Mouse (Mus musculus) CH12.LX (cell line): ENCODE data around the gene Tnk1. TPM values are rescaled to one million over a fixed set of nuclear protein-coding genes. Genes with fewer than 3 reads are reported as not detected.

Source experiments
- DNase-seq: peaks from one replicate; pipeline ENCODE4 v3.0.0-alpha.2; 2013; ENCODE audit errors: extremely low read depth
- H3K27ac ChIP-seq: 2 replicates; pipeline ENCODE4 v1.5.1; 2012; ENCODE audit warnings: low read depth, mild to moderate bottlenecking, control low read depth, moderate library complexity; ENCODE audit not compliant: insufficient read depth
- H3K27me3 ChIP-seq: replicated peaks from 2 replicates; pipeline ENCODE3; 2012; ENCODE audit warnings: inconsistent platforms
- H3K36me3 ChIP-seq, 2 experiments: replicated peaks in 1 of 2; 2 replicates each; pipeline versions ENCODE3 to v1.6.1; 2012; ENCODE audit warnings: inconsistent platforms in 1 of 2, low read length in 1 of 2, mild to moderate bottlenecking in 1 of 2, mixed read lengths in 1 of 2, moderate library complexity in 1 of 2; ENCODE audit not compliant: control insufficient read depth in 1 of 2, insufficient read depth in 1 of 2
- H3K4me1 ChIP-seq, 2 experiments: 2 replicates each; pipeline ENCODE4 v1.6.1; 2012; ENCODE audit warnings: inconsistent platforms in 1 of 2, moderate library complexity in 1 of 2; ENCODE audit not compliant: insufficient read depth in 2 of 2, control insufficient read depth in 1 of 2
- H3K4me2 ChIP-seq: 2 replicates; pipeline ENCODE4 v1.6.1; 2012; ENCODE audit warnings: low read depth, mild to moderate bottlenecking, control low read depth; ENCODE audit not compliant: poor library complexity, insufficient read depth, severe bottlenecking
- H3K4me3 ChIP-seq, 3 experiments: fragments of 150-350 bp in 1 of 3; sonication (generic) in 1 of 3; replicated peaks in 1 of 3; 2 replicates each; pipeline versions ENCODE3 to v1.5.1; 2011 to 2012; ENCODE audit warnings: low read depth in 2 of 3, low read length in 2 of 3, mild to moderate bottlenecking in 2 of 3, moderate library complexity in 2 of 3, control low read depth in 1 of 3, improper control_type of control experiment in 1 of 3, inconsistent platforms in 1 of 3, mixed read lengths in 1 of 3; ENCODE audit not compliant: poor library complexity in 1 of 3
- H3K79me2 ChIP-seq: replicated peaks from 2 replicates; pipeline ENCODE4 v1.6.1; 2012; ENCODE audit warnings: mild to moderate bottlenecking, moderate library complexity; ENCODE audit not compliant: control insufficient read depth, poor library complexity, insufficient read depth, severe bottlenecking; ENCODE audit errors: extremely low read depth
- H3K9ac ChIP-seq: 2 replicates; pipeline ENCODE4 v1.6.1; 2012; ENCODE audit warnings: low read depth, mild to moderate bottlenecking, control low read depth, moderate library complexity; ENCODE audit not compliant: insufficient read depth
- H3K9me3 ChIP-seq: replicated peaks from 2 replicates; pipeline ENCODE3; 2012; ENCODE audit warnings: low read length, inconsistent platforms, mixed read lengths
- CHD1 ChIP-seq: IDR thresholded peaks from 2 replicates; pipeline ENCODE4 v1.6.1; 2012; ENCODE audit warnings: low read depth, low read length, improper control_type of control experiment, inconsistent platforms
- CHD2 ChIP-seq: IDR thresholded peaks from 2 replicates; pipeline ENCODE4 v1.6.1; 2011; ENCODE audit warnings: low read length, improper control_type of control experiment
- CTCF ChIP-seq, 2 experiments: IDR thresholded peaks in 1 of 2; conservative IDR thresholded peaks in 1 of 2; 2 replicates each; pipeline ENCODE4 v1.5.1; 2011 to 2012; ENCODE audit warnings: low read depth in 2 of 2, low read length in 2 of 2, improper control_type of control experiment in 1 of 2, inconsistent platforms in 1 of 2, mild to moderate bottlenecking in 1 of 2, moderate library complexity in 1 of 2
- E2F4 ChIP-seq: IDR thresholded peaks from 2 replicates; pipeline ENCODE4 v1.6.1; 2011; ENCODE audit warnings: low read depth, low read length, improper control_type of control experiment; ENCODE audit not compliant: insufficient replicate concordance
- EP300 ChIP-seq: IDR thresholded peaks from 2 replicates; pipeline ENCODE4 v1.6.1; 2011; ENCODE audit warnings: low read length, improper control_type of control experiment
- ETS1 ChIP-seq: conservative IDR thresholded peaks from 2 replicates; pipeline ENCODE4 v1.6.1; 2012; ENCODE audit warnings: low read depth, mild to moderate bottlenecking, inconsistent platforms, low read length, improper control_type of control experiment, moderate library complexity
- GABPA ChIP-seq: IDR thresholded peaks from 2 replicates; pipeline ENCODE4 v1.6.1; 2012; ENCODE audit warnings: low read depth, low read length, improper control_type of control experiment, inconsistent platforms; ENCODE audit not compliant: insufficient replicate concordance
- HCFC1 ChIP-seq: IDR thresholded peaks from 2 replicates; pipeline ENCODE4 v1.6.1; 2012; ENCODE audit warnings: low read depth, mild to moderate bottlenecking, inconsistent platforms, low read length, improper control_type of control experiment
- IRF4 ChIP-seq: IDR thresholded peaks from 2 replicates; pipeline ENCODE4 v1.6.1; 2014; ENCODE audit warnings: low read depth, mild to moderate bottlenecking, inconsistent platforms, low read length, improper control_type of control experiment
- KAT2A ChIP-seq: IDR thresholded peaks from 2 replicates; pipeline ENCODE4 v1.6.1; 2012; ENCODE audit warnings: low read length, improper control_type of control experiment, inconsistent platforms; ENCODE audit not compliant: insufficient replicate concordance
- MAX ChIP-seq: IDR thresholded peaks from 2 replicates; pipeline ENCODE4 v1.6.1; 2011; ENCODE audit warnings: low read length, improper control_type of control experiment
- MAZ ChIP-seq: IDR thresholded peaks from 2 replicates; pipeline ENCODE4 v1.6.1; 2012; ENCODE audit warnings: low read depth, mild to moderate bottlenecking, inconsistent platforms, low read length, improper control_type of control experiment, moderate library complexity
- MEF2A ChIP-seq: IDR thresholded peaks from 2 replicates; pipeline ENCODE4 v1.6.1; 2014; ENCODE audit warnings: low read depth, mild to moderate bottlenecking, inconsistent platforms, low read length, improper control_type of control experiment, borderline replicate concordance
- MXI1 ChIP-seq: IDR thresholded peaks from 2 replicates; pipeline ENCODE4 v1.6.1; 2011; ENCODE audit warnings: mild to moderate bottlenecking, low read depth, low read length, improper control_type of control experiment
- MYC ChIP-seq: IDR thresholded peaks from 2 replicates; pipeline ENCODE4 v1.6.1; 2011; ENCODE audit warnings: low read depth, mild to moderate bottlenecking, improper control_type of control experiment, low read length
- POLR2A ChIP-seq: IDR thresholded peaks from 2 replicates; pipeline ENCODE4 v1.6.1; 2011; ENCODE audit warnings: low read depth, mild to moderate bottlenecking, improper control_type of control experiment, low read length
- POLR2AphosphoS2 ChIP-seq: IDR thresholded peaks from 2 replicates; pipeline ENCODE4 v1.6.1; 2011; ENCODE audit warnings: low read depth, low read length, improper control_type of control experiment
- RCOR1 ChIP-seq: conservative IDR thresholded peaks from 2 replicates; pipeline ENCODE4 v1.6.1; 2012; ENCODE audit warnings: low read depth, mild to moderate bottlenecking, inconsistent platforms, low read length, improper control_type of control experiment
- SIN3A ChIP-seq: IDR thresholded peaks from 2 replicates; pipeline ENCODE4 v1.6.1; 2012; ENCODE audit warnings: low read length, improper control_type of control experiment, inconsistent platforms
- SMC3 ChIP-seq: IDR thresholded peaks from 2 replicates; pipeline ENCODE4 v1.6.1; 2011; ENCODE audit warnings: low read depth, low read length, improper control_type of control experiment
- UBTF ChIP-seq: IDR thresholded peaks from 2 replicates; pipeline ENCODE4 v1.6.1; 2012; ENCODE audit warnings: low read depth, mild to moderate bottlenecking, inconsistent platforms, low read length, improper control_type of control experiment, moderate library complexity
- USF1 ChIP-seq: IDR thresholded peaks from 2 replicates; pipeline ENCODE4 v1.6.1; 2014; ENCODE audit warnings: low read depth, mild to moderate bottlenecking, inconsistent platforms, low read length, improper control_type of control experiment
- ZMIZ1 ChIP-seq: IDR thresholded peaks from 2 replicates; pipeline ENCODE4 v1.6.1; 2012; ENCODE audit warnings: low read depth, mild to moderate bottlenecking, inconsistent platforms, low read length, improper control_type of control experiment
- ZNF384 ChIP-seq: IDR thresholded peaks from 2 replicates; pipeline ENCODE4 v1.6.1; 2012; ENCODE audit warnings: low read depth, low read length, improper control_type of control experiment, inconsistent platforms
- dilution Hi-C: fragments of 300-500 bp; cut with MboI; formaldehyde crosslinking; loops from 2 replicates; pipeline ENCODE4 v1.14.3; 2020; ENCODE audit warnings: low sequenced_read_pairs; ENCODE audit not compliant: extremely low pct_unique_long_range_greater_than_20kb, extremely low pct_ligation_motif_present
- in situ Hi-C: fragments of 300-500 bp; cut with MboI; formaldehyde crosslinking; loops from 3 replicates; pipeline ENCODE4 v1.14.3; 2019; ENCODE audit warnings: low sequenced_read_pairs, low pct_ligation_motif_present, low pct_unique_long_range_greater_than_20kb, mixed read lengths
- polyA plus RNA-seq: library from polyadenylated mRNA; unstranded; fragments of >175 nt; gene quantifications from 2 replicates; pipeline ENCODE4 v1.2.1, GENCODE M21; 2012; ENCODE audit warnings: low read depth; ENCODE audit not compliant: insufficient read length
- total RNA-seq, 2 experiments: library from RNA; depleted of rRNA; stranded (reverse); fragments of 300-350 nt in 1 of 2; fragments of >200 nt in 1 of 2; gene quantifications; 2 replicates each; pipeline ENCODE4 v1.2.3; 2012 to 2014

Tnk1 gene
- total and polyA plus RNA-seq, 3 experiments: 0.13 to 0.30 TPM; not detected in 1

DNA sequence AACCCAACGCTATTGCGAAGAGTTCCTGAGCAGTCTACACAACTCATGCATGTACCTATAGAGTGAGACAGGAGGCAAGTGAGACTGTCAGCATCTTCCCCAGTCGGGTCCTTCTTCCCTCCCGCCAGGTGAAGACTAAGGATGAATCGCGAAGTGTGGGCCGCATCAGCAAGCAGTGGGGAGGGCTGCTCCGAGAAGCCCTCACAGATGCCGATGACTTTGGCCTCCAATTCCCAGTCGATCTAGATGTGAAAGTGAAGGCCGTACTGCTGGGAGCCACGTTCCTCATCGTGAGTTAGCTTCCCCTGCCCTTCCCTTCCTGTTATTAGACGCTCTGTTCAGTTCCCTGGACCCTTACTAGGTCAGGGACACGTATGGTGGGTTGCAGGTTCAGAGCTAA lies 8.6 kb downstream of the Tnk1 start:
- Histone ChIP-seq H3K9ac (no peak overlapping the region), H3K4me1 (peaks cover 5 to 24% of the 10 kb centered on the region in 2 experiments), H3K79me2 (no peaks in the 10 kb centered on the region), H3K27ac (no peak overlapping the region), H3K4me2 (no peak overlapping the region), H3K27me3 (no peaks in the 10 kb centered on the region), H3K36me3 (peaks cover 0 to 47% of the 10 kb centered on the region in 2 experiments), H3K9me3 (no peaks in the 10 kb centered on the region), H3K4me3 (no peak overlapping the region)
- dilution Hi-C loops (no loop called here), in situ Hi-C loops (no loop called here)
- no peak for TF ChIP-seq UBTF
- TF ChIP-seq CHD1: no peak
- TF ChIP-seq MXI1: no peak
- no peak for TF ChIP-seq RCOR1
- TF ChIP-seq MAX: no peak
- TF ChIP-seq KAT2A: no peak
- no peak for TF ChIP-seq EP300
- no peak for TF ChIP-seq MYC
- no peak for TF ChIP-seq SIN3A
- no peak for TF ChIP-seq CTCF (conservative IDR thresholded peaks at IDR 0.05 in 1 of 2, IDR thresholded peaks at IDR 0.05 in 1 of 2; ENCODE audit: low read depth in 2 of 2, low read length in 2 of 2)
- no peak for TF ChIP-seq POLR2AphosphoS2
- TF ChIP-seq POLR2A: no peak
- TF ChIP-seq SMC3: no peak
- no peak for TF ChIP-seq MAZ
- TF ChIP-seq ETS1: no peak
- TF ChIP-seq ZNF384: no peak
- DNase-seq: no peak

DNA sequence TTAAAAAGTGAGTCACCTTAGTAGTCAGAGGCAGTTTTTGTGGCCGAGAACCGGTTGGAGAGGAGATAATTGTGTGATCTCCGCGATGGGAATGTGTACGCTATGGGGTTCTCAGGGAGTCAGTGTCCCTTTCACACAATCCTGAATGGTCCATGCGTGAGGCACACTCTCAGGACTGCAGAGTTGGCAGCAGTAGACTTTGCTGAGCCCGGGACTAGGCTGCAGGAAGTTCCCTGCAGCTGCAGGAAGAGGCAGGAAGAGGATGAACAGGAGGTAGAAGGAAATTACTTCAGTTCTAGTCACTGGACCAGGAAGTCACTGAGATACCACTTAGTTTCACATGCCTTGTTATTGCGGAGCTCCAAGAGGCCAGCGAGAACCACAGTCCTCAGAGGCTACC lies 9.4 kb downstream of the Tnk1 start:
- Histone ChIP-seq H3K4me2 (no peak overlapping the region), H3K9ac (no peak overlapping the region), H3K27ac (no peak overlapping the region), H3K9me3 (no peaks in the 10 kb centered on the region), H3K4me3 (no peak overlapping the region), H3K4me1 (peaks cover 5 to 23% of the 10 kb centered on the region in 2 experiments), H3K27me3 (no peaks in the 10 kb centered on the region), H3K36me3 (peaks cover 0 to 47% of the 10 kb centered on the region in 2 experiments), H3K79me2 (no peaks in the 10 kb centered on the region)
- DNase-seq: no peak
- in situ Hi-C loops (no loop called here), dilution Hi-C loops (no loop called here)
- TF ChIP-seq ZMIZ1: no peak
- TF ChIP-seq UBTF: no peak
- TF ChIP-seq USF1: no peak
- TF ChIP-seq E2F4: no peak
- TF ChIP-seq GABPA: no peak
- TF ChIP-seq HCFC1: no peak
- TF ChIP-seq IRF4: no peak
- no peak for TF ChIP-seq MEF2A
- TF ChIP-seq CHD2: no peak
